Mouse (Mus musculus) heart, postnatal 0 days (tissue): ENCODE measurements around the gene Ogfrl1.

ENCODE experiments used
- CTCF ChIP-seq: IDR thresholded peaks from 2 replicates; pipeline ENCODE4 v1.5.1; 2016; ENCODE audit warnings: antibody characterized with exemption, control low read depth, low read depth
- EP300 ChIP-seq: IDR thresholded peaks from 2 replicates; pipeline ENCODE4 v1.6.1; 2016; ENCODE audit warnings: antibody characterized with exemption, low read depth

GRCm38 (mm10) chr1:23397623-23398022, at the start of gene Ogfrl1:
- TF ChIP-seq CTCF (no peak), EP300 (no peak)
